Mouse (Mus musculus) bone marrow, adult 2 months (tissue): Measurements from ENCODE around the gene Ptpra.

ENCODE experiments used
- CTCF ChIP-seq: fragments of 200-500 bp; IDR thresholded peaks from 2 replicates; pipeline ENCODE4 v1.5.1; 2011; ENCODE audit warnings: low read length, control low read depth; ENCODE audit not compliant: control insufficient read depth, insufficient read depth
- POLR2A ChIP-seq: fragments of 200-500 bp; IDR thresholded peaks from 2 replicates; pipeline ENCODE4 v1.6.1; 2011; ENCODE audit warnings: low read depth, mild to moderate bottlenecking, control low read depth, low read length, borderline replicate concordance; ENCODE audit not compliant: control insufficient read depth

GRCm38 (mm10) chr2:130581201-130581600 is 131.1 kb downstream of the Ptpra start:
- TF ChIP-seq POLR2A: no peak
- TF ChIP-seq CTCF: no peak
